Mouse (Mus musculus) C2C12 (cell line): ENCODE data around the gene Tspan32.

Experiments used
- CTCF ChIP-seq: IDR thresholded peaks from one replicate; pipeline ENCODE4 v1.5.1; 2011; ENCODE audit not compliant: control insufficient read depth, insufficient read depth, insufficient read length
- FOSL1 ChIP-seq: IDR thresholded peaks from one replicate; pipeline ENCODE4 v1.8.0; 2011; ENCODE audit warnings: mild to moderate bottlenecking, low read length; ENCODE audit not compliant: poor library complexity, insufficient read depth, severe bottlenecking
- MAX ChIP-seq: IDR thresholded peaks from one replicate; pipeline ENCODE4 v1.6.1; 2011; ENCODE audit warnings: mild to moderate bottlenecking, control low read depth
- MYOD1 ChIP-seq: IDR thresholded peaks from one replicate; pipeline ENCODE4 v1.6.1; 2011; ENCODE audit warnings: low read depth; ENCODE audit not compliant: control insufficient read depth, insufficient read length
- MYOG ChIP-seq: IDR thresholded peaks from one replicate; pipeline ENCODE4 v1.6.1; 2011; ENCODE audit not compliant: control insufficient read depth, insufficient read length; ENCODE audit errors: extremely low read depth
- USF1 ChIP-seq: IDR thresholded peaks from one replicate; pipeline ENCODE4 v1.6.1; 2011; ENCODE audit warnings: low read depth, mild to moderate bottlenecking, control low read depth, moderate library complexity

GRCm38 (mm10) chr7:143057667-143058220 lies 52.9 kb downstream of the Tspan32 start:
- TF ChIP-seq MYOG (no peak), CTCF (no peak), USF1 (no peak), MYOD1 (no peak), MAX (no peak), FOSL1 (no peak)
